Mouse (Mus musculus) ovary, postnatal 36 days (tissue): ENCODE measurements around the gene Rgl1.

Experiments used
- DNase-seq: peaks from one replicate; pipeline ENCODE4 v3.0.0; 2022; ENCODE audit warnings: low spot score, mixed read lengths

The Rgl1 gene

DNA sequence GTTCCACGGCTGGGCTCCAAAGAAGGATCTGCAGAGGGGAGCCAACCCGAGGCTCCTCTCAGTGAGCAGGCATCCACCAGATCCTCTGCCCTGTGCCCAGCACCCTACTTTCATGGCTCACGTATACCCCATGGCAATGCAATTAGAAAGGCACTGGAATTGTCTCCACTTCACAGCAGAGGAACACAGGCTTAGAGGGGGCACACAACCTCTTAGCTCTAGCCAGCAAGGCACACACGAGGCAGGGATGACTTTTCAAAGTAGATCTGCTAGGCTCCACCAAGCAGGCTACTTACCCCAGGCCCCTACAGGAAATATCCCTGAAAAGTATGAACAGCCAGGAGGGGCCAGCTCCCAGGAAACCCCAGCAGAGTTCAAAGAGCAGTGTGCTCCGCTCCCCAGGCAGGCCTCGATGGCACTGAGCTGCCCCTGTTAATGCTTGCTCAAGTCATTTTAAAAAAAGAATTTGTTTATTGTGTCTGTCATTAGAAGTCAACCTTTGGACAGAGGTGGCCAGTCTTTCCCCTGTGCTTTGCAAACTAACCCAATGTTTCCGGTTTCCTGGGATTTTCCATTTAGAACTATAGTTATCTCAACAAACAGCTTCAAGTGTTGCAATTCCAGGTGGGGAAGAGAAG, 151.3 kb downstream of the Rgl1 start:
- DNase-seq = no peak

DNA sequence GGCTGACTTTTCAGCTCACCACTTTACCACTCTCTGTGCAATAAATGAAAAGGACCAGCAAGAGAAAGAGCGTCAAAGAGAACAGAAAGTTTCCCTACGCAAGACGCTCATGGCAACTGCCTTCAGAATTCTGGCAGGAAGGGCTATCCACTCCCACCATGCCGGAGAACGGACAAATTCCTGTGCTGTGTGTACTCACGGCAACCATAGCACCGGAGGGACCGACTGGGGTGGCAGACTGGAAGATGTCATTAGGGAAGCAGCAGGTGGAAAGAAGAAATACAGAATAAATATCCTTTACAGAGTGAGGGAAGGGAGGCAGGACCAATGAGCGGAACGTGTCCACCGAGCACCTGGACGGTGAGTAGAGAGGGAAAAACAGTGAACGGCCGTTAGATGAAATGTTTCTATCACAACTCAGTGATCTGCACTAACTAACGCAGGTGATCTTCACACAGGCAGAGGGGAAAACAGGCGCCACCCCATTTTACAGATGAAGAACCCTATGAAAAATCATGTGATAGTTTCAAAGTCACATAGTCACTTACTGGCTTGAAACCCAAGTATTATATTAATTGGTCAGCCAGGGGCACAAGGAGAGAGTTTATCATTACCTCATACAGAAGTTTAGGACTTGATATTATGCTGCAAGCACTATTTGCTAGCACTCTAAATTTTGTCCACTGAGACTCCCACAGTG, 152.8 kb downstream of the Rgl1 start:
- no peak for DNase-seq

DNA sequence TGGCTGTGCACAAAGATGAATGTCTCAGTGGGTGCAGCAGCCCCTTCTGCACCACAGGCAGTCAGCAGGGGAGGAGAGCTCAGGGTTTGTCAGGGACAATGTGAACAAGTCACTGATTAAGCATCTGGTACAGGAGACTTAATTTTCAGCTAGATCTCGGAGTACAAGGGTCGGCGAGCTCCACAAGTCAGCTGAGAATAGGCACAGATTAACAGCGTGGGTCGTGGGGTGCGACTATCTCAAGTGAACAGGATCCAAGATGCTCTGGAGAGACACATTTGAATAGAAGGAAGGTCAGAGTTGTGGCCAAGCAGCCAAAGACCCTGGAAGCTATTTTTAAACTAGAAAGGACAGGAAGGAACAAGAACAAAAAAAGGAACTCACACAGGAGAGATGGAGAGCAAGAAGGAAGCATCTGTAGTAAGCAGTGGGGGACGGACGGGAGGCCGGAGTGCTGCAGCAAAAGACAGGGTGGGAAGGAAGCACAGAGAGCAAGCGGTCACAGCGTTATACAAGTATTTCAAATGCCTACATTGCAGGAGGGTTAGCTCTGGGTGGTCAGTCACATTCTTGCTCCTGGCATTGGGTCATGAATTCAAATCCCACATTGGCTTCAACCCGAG, 153.5 kb downstream of the Rgl1 start:
- no peak for DNase-seq

DNA sequence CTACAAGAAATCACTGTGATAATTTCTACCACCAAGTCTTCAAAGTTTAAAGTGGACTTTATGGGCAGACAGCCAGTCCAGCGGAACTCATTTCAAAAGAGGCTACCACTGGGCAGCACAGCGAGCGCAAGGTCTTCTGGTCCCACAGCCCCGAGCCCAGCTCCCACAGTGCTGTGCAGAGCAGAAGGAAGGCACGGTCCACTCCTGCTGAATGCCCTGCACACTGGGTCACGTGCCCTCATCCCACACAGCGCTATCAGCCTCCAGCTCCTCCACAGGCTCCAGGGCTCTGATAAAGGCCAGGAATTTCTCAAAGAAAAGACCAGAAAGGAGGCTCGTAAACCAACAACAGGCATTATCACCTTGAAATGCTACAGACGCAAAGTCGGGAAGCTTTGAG, 156.6 kb downstream of the Rgl1 start:
- peak; percentile 56 for DNase-seq

DNA sequence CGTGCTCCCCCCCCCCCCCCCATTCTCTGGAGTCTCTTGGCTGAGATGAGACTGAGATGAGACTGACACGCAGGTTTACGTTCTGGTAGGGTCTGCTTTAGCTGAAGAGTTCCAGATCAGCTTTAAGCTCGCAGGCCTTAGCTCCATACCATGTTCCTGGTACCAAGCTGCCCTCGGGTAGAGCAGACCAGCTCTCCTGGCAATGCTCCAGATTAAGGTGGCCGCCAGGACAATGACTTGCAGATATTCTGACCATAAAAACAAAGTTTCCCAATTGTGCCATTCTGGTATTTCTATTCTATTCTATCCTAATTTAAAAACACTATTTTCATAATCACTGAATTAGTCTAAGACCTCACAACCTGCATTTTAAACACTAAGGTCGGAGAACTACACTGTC, 157.1 kb downstream of the Rgl1 start:
- no peak for DNase-seq

DNA sequence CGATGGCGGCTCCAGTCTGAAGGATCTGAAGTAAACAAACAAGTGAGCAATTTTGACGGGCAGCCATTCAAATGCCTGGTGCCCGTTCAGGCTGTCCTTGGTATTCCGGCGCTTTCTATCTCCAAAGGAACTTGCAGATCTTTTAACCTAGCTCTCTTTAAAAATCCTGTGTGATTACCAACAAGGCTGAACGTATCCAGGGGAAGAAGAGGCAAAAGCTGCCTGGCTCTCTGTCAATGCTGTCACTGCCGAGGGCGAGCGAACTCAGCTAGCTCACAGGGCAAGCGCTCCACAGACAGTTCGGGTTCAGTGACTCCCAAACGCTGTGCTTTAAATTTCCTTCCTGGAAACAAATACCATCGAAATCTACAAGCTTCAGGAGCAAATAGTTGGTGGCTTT, 158.4 kb downstream of the Rgl1 start:
- DNase-seq = no peak

DNA sequence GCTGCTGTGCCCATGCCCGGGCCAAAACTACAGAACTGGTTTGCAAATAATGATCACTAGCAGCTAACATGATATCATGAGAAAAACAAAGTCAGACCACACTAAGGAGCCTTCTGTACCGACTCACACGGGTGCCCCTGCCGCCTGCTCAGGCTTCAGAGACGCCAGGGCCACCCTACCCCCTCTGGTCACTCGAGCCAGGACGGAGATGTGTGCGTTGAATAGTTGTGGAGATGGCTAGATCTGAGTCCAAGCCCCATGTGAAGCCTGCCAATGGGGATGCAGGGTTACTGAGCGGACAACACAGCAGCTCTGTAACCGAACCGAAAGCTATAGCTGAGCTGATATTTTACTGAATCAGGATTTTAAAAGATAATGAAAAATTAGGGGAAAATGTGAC, 159.4 kb downstream of the Rgl1 start:
- DNase-seq = no peak

DNA sequence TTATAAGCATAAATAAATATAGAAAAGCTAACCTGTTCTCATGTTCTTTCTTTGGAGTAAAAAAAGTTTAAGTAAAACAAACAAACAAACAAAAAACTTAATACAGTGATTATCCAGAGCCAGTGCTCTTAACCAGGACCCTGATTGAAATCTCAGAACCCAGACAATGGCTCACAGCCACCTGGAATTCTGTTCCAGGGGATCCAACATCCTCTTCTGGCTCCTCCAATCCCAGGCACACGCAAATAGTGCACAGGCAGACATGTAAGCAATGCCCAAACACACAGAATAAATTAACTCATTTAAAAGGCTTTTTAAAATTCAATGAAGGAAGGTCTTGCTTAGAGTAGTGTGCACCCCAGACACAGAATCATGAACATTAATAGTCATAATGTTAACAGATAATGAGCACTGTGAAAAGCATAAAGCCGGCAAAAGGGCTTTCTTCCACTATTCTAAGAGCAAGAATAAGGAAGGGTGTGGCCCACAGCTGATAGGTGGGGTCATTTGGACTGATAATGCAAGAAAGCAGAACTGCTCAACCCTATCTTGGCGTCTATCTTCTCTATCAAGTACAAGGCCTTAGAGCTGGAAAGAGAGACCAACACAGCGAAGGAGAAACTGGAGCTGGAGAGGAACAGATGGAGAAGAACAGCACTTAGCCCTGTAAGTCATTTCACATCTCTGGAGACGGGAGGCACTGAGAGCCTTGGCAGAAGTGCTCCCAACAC, 160.1 kb downstream of the Rgl1 start:
- DNase-seq = no peak

DNA sequence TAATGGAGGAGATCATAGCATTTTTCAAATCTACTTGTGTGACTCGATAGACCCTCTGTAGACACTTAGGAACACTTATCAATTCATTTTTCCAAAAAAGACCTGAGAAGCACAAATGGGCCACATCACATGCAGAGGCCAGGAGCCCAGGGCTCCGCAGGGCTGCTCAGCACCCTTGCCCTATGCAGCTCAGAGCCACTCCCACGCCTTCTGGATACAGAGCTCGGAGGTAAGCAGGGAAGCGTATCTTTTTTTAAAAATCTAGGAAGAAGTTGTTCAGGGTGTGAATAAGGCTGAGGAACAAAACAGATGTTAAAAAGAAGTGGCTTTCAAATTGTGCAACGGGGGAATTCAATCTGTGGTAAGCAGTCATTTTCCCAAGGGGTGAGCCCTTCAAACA, 162.0 kb downstream of the Rgl1 start:
- DNase-seq = no peak

DNA sequence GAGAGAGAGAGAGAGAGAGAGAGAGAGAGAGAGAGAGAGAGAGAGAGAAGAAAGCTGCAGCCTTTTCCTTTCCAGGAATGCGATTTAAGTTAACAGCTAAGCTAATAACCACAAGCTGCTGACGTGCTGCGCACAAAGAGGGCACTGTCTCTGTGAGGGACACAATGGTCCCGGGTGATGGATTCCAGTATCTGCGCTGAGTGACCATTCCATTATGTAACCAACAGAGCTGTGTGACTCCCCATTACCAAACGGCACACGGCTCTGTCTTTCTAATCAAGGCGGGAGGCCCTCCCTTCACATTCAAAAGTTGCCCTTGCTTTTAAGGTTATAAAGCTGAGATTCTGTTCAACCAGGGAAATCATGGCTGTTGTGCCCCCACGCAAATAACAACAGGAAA, 162.5 kb downstream of the Rgl1 start:
- no peak for DNase-seq

DNA sequence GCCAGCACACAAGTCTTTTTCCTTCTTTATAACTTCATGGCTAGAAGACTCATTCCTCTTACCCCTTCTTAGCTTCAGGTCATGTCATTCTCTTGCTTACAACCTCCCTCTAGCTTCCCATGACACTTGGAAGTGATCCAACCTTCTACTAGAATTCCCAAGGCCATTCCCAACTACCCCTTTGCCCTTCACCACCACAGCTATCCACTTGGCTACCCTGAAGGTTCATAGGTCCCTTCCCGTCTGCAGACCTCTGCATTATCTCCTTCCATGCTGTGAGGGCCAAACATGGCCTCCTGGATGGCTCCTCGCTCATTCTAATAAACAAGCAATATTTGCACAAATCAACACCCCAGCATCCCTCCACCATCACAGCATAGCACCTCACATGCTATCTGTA, 165.7 kb downstream of the Rgl1 start:
- no peak for DNase-seq

DNA sequence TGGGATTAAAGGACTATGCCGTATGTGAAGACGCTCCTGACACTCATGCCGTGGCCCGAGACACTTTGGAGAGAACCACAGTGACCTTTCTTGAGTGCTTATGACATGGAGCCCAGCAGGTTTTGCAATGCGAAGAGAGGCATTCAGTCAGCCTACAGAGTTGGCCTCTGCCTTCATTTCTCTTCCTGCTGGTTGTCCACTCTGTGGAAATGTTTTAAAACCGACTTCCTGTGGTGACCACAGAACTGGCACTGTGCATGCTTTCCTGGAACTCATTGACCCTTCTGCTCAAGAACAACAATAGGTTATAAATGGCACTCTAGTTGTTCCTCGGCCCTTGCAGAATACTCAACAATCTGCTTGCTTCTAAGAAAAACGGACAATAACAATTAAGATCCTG, 166.8 kb downstream of the Rgl1 start:
- no peak for DNase-seq

DNA sequence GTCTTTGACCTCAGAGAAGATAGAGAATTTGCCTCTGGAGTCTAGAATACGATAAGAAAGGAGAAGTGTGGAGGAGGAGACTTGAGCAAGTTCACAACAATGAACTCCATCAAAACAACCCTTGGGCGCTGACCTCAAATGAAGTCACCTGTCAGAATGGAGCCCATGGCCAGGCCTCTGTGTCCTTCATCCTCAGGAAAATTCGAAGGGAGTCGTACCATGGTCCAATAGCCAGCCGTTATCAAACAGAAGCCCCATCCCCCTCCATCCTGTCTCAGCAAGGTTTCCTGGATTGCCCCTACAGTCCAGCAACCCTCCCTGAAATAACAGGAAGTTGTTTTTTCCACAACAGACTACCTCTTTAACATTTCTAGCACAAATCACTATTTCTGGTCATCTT, 171.5 kb downstream of the Rgl1 start:
- no peak for DNase-seq

DNA sequence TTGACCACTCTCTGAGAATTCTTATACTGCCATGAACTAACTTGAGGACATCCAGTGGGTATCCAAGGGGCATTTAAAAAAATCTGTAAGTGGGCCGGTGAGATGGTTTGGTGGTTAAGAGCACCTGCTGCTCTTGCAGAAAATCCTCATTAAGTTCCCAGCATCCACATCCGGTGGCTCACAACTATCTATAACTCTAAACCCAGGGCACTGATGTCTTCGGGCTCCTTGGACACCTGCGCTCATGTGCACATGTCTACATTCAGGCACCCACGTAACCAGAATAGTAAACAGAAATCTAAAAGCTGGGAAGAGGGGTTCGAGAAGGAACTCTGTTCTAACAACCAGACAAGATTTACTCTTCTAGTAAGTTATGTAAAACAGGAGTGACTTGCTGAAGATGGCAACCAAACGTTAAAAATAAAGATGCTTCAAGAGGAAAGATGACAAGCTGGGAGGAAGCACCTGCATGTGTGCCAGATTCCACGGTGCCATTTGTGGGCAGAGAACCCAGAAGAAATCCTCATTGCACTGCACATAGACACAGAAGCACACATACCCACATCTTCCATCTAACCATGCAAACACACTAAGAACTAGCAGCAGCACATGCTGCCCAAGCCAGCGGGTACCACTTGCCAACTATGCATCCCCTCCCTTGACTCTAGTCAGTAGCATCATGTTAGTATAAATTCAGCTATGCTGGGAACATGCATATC, 172.2 kb downstream of the Rgl1 start:
- no peak for DNase-seq

DNA sequence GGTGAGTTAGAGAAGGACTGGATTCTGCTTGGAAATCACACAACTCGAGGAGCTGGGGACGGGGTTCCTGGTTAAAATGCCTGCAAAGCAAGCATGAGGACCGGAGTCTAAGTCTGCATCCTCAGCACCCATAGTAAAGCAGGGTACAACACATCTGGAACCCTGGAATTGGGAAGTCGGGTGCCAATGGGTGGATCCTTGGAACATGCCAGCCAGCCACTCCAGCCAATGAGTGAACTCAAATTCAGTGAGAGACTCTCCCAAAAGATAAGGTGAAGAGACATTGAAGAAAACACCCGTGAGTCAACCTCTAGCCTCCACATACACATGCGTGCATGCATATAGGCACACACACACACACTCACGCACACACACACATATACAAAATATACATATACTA, 172.8 kb downstream of the Rgl1 start:
- no peak for DNase-seq

DNA sequence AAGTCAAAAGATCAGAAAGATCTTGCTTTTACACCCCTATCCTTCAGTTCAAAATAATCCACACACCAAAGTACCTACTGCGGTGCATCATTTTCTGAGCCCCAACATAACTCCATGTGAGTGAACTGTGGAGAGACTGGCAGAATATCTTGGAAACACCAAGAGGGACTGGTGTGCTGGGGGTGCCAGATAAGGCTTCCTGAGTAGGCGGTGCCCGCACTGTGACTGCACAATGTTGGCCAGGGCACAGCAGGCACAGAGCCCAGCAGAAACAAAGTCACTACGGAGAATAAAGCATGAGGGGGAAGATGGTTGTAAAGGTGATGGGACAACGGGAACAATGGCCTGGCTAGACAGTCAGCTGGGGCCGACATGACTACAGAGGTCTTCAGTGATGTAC, 173.5 kb downstream of the Rgl1 start:
- peak; percentile 55 for DNase-seq

DNA sequence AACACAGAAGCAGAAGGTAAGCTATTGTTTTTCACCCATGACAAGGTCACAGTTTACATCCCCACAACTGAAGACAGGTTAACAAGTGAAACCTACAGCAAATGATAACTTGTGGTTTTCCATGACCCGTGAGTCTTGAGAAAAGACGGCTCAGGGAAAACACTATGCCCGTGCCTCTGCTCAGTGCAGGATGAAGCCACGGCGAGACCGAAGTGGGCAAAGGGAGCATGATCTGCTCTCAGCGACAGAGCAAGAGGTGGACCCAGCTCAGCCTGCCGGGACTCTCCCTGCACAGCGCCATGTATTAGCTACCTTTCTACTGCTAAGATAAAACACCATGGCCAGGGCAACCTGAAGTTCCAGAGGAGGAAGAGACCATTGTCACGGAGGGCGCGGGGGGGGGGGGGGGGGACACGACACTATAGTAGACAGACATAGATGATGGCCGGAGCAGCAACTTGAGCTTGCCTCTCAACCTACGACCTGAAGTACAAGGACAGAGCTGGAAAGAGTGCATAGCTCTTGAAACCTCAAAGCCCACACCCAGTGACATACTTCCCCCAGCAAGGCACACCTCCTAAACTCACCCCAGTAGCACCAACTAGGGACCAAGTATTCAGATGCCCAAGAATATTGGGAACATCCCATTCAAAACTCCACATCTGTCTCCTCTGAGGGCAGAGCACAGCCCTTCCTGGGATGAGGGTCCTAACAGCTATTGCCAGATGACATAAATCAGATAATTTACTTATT, 174.2 kb downstream of the Rgl1 start:
- DNase-seq = no peak

DNA sequence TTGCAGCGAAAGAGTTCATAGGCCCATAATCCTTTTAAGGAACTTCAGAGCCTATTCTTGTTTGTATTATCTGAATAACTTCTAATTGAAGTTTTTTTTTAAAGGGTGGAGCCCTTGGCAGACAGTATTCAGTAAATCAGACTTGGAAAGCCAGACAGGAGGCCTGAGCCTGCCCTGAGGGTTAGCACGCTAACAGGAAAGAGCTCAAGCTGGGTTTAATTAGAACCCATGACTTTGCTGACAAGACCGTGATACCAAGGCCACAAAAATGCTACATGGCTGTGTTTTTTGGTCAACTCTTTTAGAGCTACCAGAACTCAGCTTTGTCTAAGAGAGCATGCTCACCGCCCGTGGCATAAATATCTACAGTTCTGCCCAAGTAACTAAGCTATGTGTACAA, 175.8 kb downstream of the Rgl1 start:
- no peak for DNase-seq

DNA sequence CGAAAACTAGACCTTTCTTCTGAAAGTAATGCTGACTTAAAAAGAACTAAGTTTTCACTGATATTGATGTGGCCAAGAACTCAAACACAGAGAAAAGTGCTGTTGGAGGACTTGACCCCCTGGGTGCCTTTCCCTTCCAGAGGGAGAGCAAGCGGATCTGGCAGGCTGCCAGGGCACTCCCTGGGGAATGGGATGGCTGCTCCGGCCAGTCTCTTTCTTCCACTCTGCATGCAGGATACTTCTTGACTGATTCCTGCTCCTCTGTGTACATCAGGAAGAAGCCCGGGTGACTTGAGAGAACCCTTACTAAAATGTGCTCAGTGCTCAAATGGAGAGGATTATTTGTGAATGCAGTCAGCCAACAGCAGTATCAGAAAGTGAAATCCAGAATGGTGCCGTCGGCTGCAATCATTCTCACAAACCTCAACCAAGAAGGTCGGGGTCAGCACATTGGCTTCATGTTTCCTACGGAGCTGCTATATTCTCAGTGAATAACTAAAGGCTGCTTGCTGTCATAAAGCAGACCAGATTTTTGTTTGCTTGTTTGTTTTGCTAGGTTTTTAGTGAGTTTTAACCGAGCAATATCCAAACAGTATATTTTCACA, 176.7 kb downstream of the Rgl1 start:
- DNase-seq = peak; percentile 80

DNA sequence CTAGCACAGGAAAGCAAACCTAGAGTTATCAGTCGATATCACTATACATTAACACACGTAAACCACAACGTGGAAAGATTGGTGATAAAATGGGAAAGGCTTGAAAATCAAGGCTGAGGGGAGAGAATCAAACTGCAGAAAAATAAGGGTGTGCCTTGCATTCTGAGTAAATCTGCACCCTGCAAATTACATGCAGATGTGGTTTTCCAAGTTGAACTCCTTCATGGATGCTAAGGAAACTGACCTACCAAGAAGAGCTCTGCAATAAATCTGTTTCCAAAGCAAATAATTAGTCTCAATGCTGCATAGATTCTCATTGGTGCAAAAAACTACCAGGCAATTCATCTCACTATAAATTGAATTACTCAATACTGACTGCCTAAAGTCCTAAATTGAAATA, 178.7 kb downstream of the Rgl1 start:
- no peak for DNase-seq

DNA sequence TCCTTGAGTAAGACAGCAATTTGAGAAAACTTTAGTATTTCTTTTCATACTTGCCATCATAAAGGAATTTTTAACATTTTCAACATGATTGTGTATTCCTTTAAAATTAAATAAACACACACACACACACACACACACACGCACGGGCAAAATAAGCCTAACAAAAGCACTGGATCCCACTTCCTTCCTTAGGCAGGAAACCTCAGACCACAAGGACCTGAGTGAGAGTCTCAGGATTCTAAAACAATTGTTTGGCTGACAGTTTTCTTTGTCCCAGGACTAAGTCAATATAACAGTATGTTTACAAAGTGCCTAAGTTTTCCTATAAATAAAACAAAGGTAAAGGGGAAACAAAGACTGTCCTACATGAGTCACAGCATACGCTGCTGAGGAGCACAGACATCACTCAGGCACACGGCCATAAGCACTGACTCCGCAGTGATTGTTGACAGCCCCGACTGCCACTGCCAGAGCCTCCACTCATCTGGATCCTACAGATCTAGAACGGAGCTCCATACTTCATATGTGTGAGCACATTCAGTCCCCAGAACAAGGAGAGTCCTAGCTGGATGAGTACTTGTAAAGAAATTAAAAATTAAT, 180.7 kb downstream of the Rgl1 start:
- no peak for DNase-seq
